Mouse (Mus musculus): ENCODE results near the gene Nrxn1.

DNA sequence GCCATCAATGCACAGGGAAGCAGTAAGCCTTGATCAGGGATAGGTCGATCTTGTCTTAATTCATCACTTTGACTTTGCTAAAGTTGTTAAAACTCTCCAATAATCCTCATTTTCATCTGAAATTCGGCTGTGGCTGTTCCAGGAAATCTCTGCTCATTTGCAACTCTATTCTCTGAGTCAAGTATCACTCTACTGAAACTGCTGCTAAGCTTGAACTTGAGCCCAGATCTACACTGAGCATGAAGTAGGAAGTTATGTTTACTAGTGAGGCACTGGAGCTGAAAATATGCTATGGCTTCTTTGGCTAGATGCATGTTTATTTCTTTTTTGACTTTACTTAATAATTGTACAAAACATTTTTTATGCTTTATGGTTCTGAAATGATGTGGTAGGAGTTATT is 708.0 kb downstream of the Nrxn1 start:
- no peak for TF ChIP-seq POLR2A (IDR thresholded peaks at IDR 0.05; ENCODE audit: insufficient read length, low read depth)
- no peak for TF ChIP-seq MYOG (IDR thresholded peaks at IDR 0.05; ENCODE audit: control insufficient read depth in 1 of 3, insufficient read depth in 1 of 3, insufficient read length in 2 of 3, low read depth in 2 of 3)
- no peak for TF ChIP-seq USF1 (IDR thresholded peaks at IDR 0.05; ENCODE audit: low read depth)
- no peak for TF ChIP-seq TCF12 (IDR thresholded peaks at IDR 0.05; ENCODE audit: insufficient read depth, poor library complexity, severe bottlenecking)
- TF ChIP-seq MAX (IDR thresholded peaks at IDR 0.05; ENCODE audit: low read depth): no peak
- no peak for TF ChIP-seq CEBPB (IDR thresholded peaks at IDR 0.05; ENCODE audit: insufficient read depth, poor library complexity, severe bottlenecking)
- no peak for TF ChIP-seq E2F4 (IDR thresholded peaks at IDR 0.05; ENCODE audit: insufficient read depth)
- no peak for TF ChIP-seq MYOD1 (IDR thresholded peaks at IDR 0.05; ENCODE audit: control insufficient read depth in 1 of 3, insufficient read length in 2 of 3, low read depth in 2 of 3)
- TF ChIP-seq POLR2AphosphoS2 (IDR thresholded peaks at IDR 0.05; ENCODE audit: insufficient read length, low read depth): no peak
- TF ChIP-seq SRF (IDR thresholded peaks at IDR 0.05; ENCODE audit: control insufficient read depth, insufficient read length, low read depth): no peak
- TF ChIP-seq REST (IDR thresholded peaks at IDR 0.05; ENCODE audit: insufficient read depth, insufficient read length): no peak
